Mouse (Mus musculus) limb, embryonic 11.5 days (tissue): ENCODE data around the gene Trim25. TPM values are rescaled to one million over a fixed set of nuclear protein-coding genes. Genes with fewer than 3 reads are reported as not detected.

Experiments
- ATAC-seq: fragments of 200-750 bp; cut with Nextera tagmentation; 2 replicates; pipeline ENCODE4 v1.8.0; 2017; ENCODE audit warnings: low read depth; ENCODE audit not compliant: insufficient number of reproducible peaks, low FRiP score, low TSS enrichment
- DNase-seq: peaks from one replicate; pipeline ENCODE4 v3.0.0-alpha.2; 2015; ENCODE audit warnings: low spot score
- H3K27ac ChIP-seq: fragments of 300-500 bp; sonication (generic); replicated peaks from 2 replicates; pipeline ENCODE4 v1.5.1; 2014; ENCODE audit warnings: low read depth, mild to moderate bottlenecking, low read length
- H3K27me3 ChIP-seq: fragments of 300-500 bp; sonication (generic); 2 replicates; pipeline ENCODE4 v1.6.1; 2014; ENCODE audit warnings: mild to moderate bottlenecking, low read length, mixed read lengths; ENCODE audit not compliant: control insufficient read depth, insufficient read depth
- H3K36me3 ChIP-seq: fragments of 300-500 bp; sonication (generic); 2 replicates; pipeline ENCODE4 v1.6.1; 2014; ENCODE audit warnings: mild to moderate bottlenecking, low read length, moderate library complexity, mixed read lengths; ENCODE audit not compliant: control insufficient read depth, insufficient read depth
- H3K4me1 ChIP-seq: fragments of 300-500 bp; sonication (generic); 2 replicates; pipeline ENCODE4 v1.6.1; 2014; ENCODE audit warnings: low read length, mixed read lengths; ENCODE audit not compliant: control insufficient read depth, insufficient read depth
- H3K4me2 ChIP-seq: fragments of 300-500 bp; sonication (generic); 2 replicates; pipeline ENCODE4 v1.6.1; 2014; ENCODE audit warnings: low read depth, mild to moderate bottlenecking, moderate library complexity; ENCODE audit not compliant: severe bottlenecking
- H3K4me3 ChIP-seq: fragments of 300-500 bp; sonication (generic); 2 replicates; pipeline ENCODE4 v1.5.1; 2014; ENCODE audit warnings: low read depth, low read length
- H3K9ac ChIP-seq: fragments of 300-500 bp; sonication (generic); 2 replicates; pipeline ENCODE4 v1.6.1; 2014; ENCODE audit warnings: mild to moderate bottlenecking, low read length
- H3K9me3 ChIP-seq: fragments of 300-500 bp; sonication (generic); 2 replicates; pipeline ENCODE4 v1.6.1; 2016; ENCODE audit warnings: low read length; ENCODE audit not compliant: control insufficient read depth
- WGBS: fragments of 180-500 bp; shearing (Covaris S2); extraction: QIAGEN DNeasy Blood & Tissue Kit; methylation state at CpG from one replicate; pipeline ENCODE4 v1.1.7; 2014; 5-methylcytosine and 5-hydroxymethylcytosine counted together
- polyA plus RNA-seq: library from polyadenylated mRNA; unstranded; fragments of >200 nt; fragmentation: Nextera tagmentation; extraction: Ambion mirVana; gene quantifications from 2 replicates; pipeline ENCODE4 v1.2.1, GENCODE M21; 2014

Gene Trim25
- 2.3 and 2.6 TPM in 2 replicates for polyA plus RNA-seq

DNA sequence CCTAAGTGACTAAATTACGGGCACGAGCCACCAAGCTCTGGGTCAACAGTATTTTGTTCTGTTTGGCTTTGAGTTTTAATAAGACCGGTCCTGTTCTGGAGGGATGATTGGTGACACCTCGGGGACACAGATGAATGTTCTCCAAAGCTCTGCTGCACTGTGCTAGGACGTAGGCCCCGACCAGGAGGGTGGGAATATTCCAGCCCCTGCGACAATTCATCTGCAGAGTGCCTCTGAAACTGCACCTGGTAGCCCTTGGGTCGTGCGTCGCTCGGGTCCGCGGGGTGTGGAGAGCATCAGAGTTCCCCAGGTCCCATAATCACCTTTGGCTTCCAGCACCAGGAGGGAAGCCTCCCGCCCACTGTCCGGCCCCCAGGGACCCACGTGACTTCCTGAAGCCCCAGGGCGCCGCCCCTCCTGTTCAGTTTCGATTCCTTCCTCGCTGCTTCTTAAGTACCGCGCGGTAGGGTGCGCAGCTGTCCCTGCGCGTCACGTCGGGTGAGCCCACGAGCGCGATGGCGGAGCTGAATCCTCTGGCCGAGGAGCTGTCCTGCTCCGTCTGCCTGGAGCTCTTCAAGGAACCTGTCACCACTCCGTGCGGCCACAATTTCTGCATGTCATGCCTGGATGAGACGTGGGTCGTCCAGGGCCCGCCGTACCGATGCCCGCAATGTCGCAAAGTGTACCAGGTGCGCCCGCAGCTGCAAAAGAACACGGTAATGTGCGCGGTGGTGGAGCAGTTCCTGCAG lies at the start of gene Trim25:
Gene Trim25 (plus strand): TSS at position 403 of the 749 bp plus-strand sequence.
- Histone ChIP-seq H3K27ac (no peak within 1 kb of the TSS), H3K4me1 (peaks cover 3% of the 10 kb centered on the region; the same call in 1 of the 2 replicates), H3K4me3 (peak within 1 kb of the TSS; percentile 45), H3K36me3 (no peaks in the 10 kb centered on the region), H3K9me3 (no peaks in the 10 kb centered on the region), H3K27me3 (peaks cover 13% of the 10 kb centered on the region), H3K9ac (peak within 1 kb of the TSS; percentile 24), H3K4me2 (peak within 1 kb of the TSS; percentile 59)
- DNase-seq (peak; percentile 74), ATAC-seq (peak; percentile 61)
- 2% methylated on average over 48 of the region's 48 CpGs for WGBS

DNA sequence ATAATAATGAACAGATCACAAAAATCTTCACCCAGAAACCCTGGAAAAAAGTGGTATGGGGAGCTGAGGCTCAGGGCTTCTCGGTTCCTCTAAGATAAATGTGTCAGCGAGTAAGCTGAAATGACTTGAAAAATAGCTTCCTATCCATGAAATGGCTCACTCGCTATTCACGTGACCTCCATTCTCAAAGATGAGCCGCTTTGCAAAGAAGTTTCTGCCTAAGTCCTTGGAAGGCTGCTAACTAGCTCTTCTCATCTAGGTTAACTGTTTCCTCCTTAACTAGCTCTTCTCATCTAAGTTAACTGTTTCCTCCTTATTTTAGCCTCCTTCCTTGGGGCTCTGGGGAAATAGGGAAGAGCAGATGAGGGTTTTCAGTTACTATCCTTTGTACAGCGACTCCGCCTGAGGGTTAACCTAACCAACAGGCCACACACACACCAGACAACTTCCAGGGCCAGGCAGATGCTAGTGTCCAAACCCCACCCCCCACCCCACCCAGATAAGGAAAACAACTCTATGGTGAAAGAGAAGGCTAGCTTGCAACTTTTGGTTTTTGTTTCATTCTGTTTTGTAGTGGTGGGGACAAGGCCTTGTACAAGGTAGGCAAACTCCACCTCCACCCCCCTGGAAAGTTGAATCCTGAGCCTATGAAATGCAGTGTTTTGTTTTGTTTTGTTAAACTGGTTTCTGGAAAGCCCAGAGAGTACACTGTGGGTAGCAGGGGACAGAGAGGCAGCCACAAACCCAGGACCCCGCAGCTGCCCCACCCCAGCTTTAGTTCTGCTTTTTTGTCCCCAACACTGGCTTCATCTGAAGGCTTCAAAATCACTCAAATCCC lies 49.2 kb upstream of the Trim25 start:
- DNase-seq: no peak
- Histone ChIP-seq H3K4me3 (no peak overlapping the region), H3K27ac (no peak overlapping the region), H3K9me3 (no peaks in the 10 kb centered on the region), H3K27me3 (no peaks in the 10 kb centered on the region), H3K4me2 (no peak overlapping the region), H3K9ac (no peak overlapping the region), H3K4me1 (no peaks in the 10 kb centered on the region; the same call in 1 of the 2 replicates), H3K36me3 (peaks cover 3% of the 10 kb centered on the region)
- WGBS: 86% methylated on average over 8 of the region's 8 CpGs
- ATAC-seq: no peak

DNA sequence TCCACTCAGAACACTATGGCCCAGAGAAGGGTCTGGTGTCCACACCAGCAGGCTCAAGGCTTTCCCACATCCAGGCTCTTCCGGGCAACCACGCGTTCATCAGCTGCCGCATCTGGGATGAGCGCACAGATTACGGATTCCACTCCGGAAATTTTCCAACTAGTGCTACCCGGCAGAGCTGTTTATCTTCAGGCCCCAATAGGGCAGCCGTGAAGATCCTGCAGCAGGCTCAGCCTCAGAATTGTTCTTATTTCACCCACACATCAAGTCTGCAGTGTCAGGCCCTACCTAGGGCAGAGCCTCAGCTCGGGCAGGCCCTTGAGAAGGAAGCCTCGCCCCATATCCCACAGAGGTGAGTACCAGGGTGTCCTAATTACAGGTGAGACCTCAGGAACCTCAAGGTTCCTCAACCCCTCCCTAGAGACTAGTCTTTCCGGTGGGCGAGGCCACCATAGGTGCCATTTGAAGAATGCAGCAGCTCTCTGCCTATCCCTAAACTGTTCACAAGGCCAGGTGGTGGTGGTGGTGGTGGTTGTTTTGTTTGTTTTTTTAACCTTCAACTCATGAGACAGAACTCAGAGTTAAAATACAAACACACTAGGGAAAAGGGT lies 48.4 kb upstream of the Trim25 start:
- ATAC-seq: no peak
- H3K4me1 ChIP-seq: no peaks in the 10 kb centered on the region; the same call in 1 of the 2 replicates
- WGBS: 93% methylated on average over 13 of the region's 13 CpGs
- H3K9ac ChIP-seq: no peak overlapping the region
- H3K27ac ChIP-seq: no peak overlapping the region
- no peak for DNase-seq
- H3K9me3 ChIP-seq: no peaks in the 10 kb centered on the region
- no peak overlapping the region for H3K4me3 ChIP-seq
- H3K27me3 ChIP-seq: no peaks in the 10 kb centered on the region
- no peaks in the 10 kb centered on the region for H3K36me3 ChIP-seq
- no peak overlapping the region for H3K4me2 ChIP-seq

DNA sequence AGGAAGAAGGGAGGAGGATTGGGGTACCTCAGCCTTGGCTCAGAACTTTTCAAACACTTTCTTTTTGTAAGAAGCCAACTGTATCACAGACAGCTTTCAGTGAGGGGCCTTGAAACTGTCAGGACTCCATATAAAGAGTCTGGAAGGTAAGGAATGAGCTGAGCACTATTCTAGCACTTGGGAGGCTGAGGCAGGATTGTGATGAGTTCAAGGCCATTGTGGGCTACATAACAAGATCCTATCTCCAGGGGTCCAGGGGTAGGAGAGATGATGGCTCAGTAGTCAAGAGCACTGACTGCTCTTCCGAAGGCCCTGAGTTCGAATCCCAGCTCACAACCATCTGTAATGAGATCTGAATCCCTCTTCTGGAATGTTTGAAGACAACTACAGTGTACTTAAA lies 47.6 kb upstream of the Trim25 start:
- no peak overlapping the region for H3K27ac ChIP-seq

DNA sequence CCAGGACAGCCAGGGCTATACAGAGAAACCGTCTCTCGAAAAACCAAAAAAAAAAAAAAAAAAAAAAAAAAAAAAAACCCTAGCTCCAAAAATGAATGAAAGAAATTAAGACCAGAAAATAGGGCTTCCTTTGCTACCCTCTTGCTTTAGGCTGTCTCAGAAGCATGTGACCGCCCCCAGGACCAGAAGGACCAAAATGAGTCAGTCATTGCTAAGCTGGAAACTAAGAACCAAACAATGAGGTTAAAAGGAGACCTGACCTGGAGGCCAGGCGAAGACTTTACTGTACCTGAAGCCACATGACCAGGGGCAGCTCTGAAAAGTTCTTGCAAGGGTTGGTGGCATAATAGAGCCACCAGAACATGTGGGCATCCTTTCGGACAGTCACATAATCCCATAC lies 47.1 kb upstream of the Trim25 start:
- Histone ChIP-seq H3K27ac (no peak overlapping the region), H3K4me1 (no peaks in the 10 kb centered on the region; the same call in 1 of the 2 replicates), H3K4me3 (no peak overlapping the region), H3K4me2 (no peak overlapping the region), H3K9me3 (no peaks in the 10 kb centered on the region), H3K36me3 (no peaks in the 10 kb centered on the region), H3K9ac (no peak overlapping the region), H3K27me3 (no peaks in the 10 kb centered on the region)
- ATAC-seq (no peak), DNase-seq (no peak)
- WGBS: 88% methylated on average over 5 of the region's 5 CpGs

More for the DNA sequence above, 47.6 kb upstream of the Trim25 start:
- DNase-seq: no peak
- ATAC-seq: no peak
- Histone ChIP-seq H3K4me3 (no peak overlapping the region), H3K4me1 (no peaks in the 10 kb centered on the region; the same call in 1 of the 2 replicates), H3K4me2 (no peak overlapping the region), H3K9me3 (no peaks in the 10 kb centered on the region), H3K9ac (no peak overlapping the region), H3K27me3 (no peaks in the 10 kb centered on the region), H3K36me3 (no peaks in the 10 kb centered on the region)
- 91% methylated on average over 2 of the region's 2 CpGs for WGBS

DNA sequence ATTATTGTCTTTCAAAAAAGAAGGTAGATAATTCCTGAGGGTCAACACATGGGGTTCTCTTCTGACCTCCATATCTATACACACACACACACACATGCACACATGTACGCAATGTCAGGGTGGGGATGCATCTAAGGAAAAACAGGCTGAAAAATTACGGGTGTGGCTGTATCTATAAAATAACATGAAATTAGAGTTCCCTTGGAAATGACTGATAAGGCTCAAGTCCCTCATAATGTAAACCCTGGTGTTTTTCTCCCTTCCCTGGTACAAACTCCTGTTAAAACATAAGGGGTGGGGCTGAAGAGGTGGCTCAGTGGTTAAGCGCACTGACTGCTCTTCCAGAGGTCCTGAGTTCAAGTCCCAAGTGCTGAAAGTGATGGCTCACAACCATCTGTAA lies 45.6 kb upstream of the Trim25 start:
- DNase-seq: no peak
- 96% methylated on average over 3 of the region's 3 CpGs for WGBS
- H3K4me2 ChIP-seq: no peak overlapping the region
- H3K27me3 ChIP-seq: no peaks in the 10 kb centered on the region
- no peaks in the 10 kb centered on the region; the same call in 1 of the 2 replicates for H3K4me1 ChIP-seq
- ATAC-seq: no peak
- H3K9ac ChIP-seq: no peak overlapping the region
- no peaks in the 10 kb centered on the region for H3K9me3 ChIP-seq
- no peaks in the 10 kb centered on the region for H3K36me3 ChIP-seq
- H3K4me3 ChIP-seq: no peak overlapping the region
- no peak overlapping the region for H3K27ac ChIP-seq

DNA sequence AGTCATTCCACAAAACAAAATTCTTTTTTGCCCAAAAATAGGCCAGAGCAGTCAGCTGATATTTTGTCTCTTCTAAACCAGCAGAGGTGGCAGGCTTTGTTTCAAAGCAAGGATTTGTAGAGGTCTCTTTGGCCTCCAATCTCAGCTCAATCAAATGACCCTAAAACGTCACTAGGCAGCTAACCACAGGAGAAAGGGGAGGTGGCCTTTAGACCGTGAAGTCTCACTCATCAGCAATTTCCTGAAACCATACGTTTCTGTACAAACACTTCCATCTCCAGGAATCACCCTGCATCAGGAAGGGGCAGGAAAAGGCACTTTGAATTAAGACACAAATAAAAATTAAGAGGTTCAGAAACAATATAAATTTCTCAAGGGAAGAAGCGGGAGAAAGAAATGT lies 44.4 kb upstream of the Trim25 start:
- Histone ChIP-seq H3K9me3 (no peaks in the 10 kb centered on the region), H3K4me1 (no peaks in the 10 kb centered on the region; the same call in 1 of the 2 replicates), H3K27me3 (no peaks in the 10 kb centered on the region), H3K4me2 (peak overlapping the region; percentile 45), H3K27ac (0 out of 2 replicates have a peak overlapping the region, but pooled peaks have one; percentile 26), H3K9ac (peak overlapping the region; percentile 53), H3K4me3 (peak overlapping the region; percentile 47), H3K36me3 (no peaks in the 10 kb centered on the region)
- peak; percentile 55 for DNase-seq
- ATAC-seq: no peak
- 0% methylated on average over 4 of the region's 4 CpGs for WGBS
